Comparison of ENCODE assay signal across 9 mouse cellular contexts in genomic region chr2:173023371-173023851, GRCm38 (mm10). TPM values are rescaled to one million over a fixed set of nuclear protein-coding genes. Genes with fewer than 3 reads are reported as not detected.
DNase-seq lines count a peak whose midpoint lies in the region; ATAC-seq and TF ChIP-seq lines count a peak whose summit lies in the region.
"Had no signal": no experiment of that assay in that cellular context is flagged by ENCODE, and none has a peak within 500 bp of the region (broad histone marks: within the 10 kb centered on the region; RNA-seq: fewer than 3 reads in every experiment).

No protein-coding gene starts in this region.

- ATAC-seq in heart, embryonic 12.5 days (ENCODE audit: insufficient number of reproducible peaks, low FRiP score), result no peak
- ATAC-seq in hindbrain, postnatal 0 days, result no peak
- no peak for ATAC-seq in midbrain, embryonic 16.5 days

- TF ChIP-seq CTCF in hindbrain, postnatal 0 days (IDR thresholded peaks at IDR 0.05; ENCODE audit: low read depth), result no peak

- no peaks in the 10 kb centered on the region for H3K9me3 ChIP-seq in heart, embryonic 12.5 days (replicated peaks)
- H3K9me3 ChIP-seq in hindbrain, postnatal 0 days (ENCODE audit: low read length), result no peaks in the 10 kb centered on the region
- no peaks in the 10 kb centered on the region for H3K9me3 ChIP-seq in midbrain, embryonic 16.5 days (replicated peaks; ENCODE audit: control insufficient read depth, low read length, poor library complexity, severe bottlenecking)

- 53% methylated on average over 7 of the region's 7 CpGs for WGBS in heart, embryonic 12.5 days
- 86% methylated on average over 7 of the region's 7 CpGs for WGBS in hindbrain, postnatal 0 days
- 93% methylated on average over 7 of the region's 7 CpGs for WGBS in midbrain, embryonic 16.5 days

- intact Hi-C loops in left cerebral cortex, postnatal 4 days (cut with DNase I), result no loop called here

- H3K27ac ChIP-seq in heart, embryonic 12.5 days (ENCODE audit: poor library complexity, severe bottlenecking), result peak overlapping the region; percentile 76
- no peak overlapping the region for H3K27ac ChIP-seq in brown adipose tissue, adult 24 weeks (replicated peaks; ENCODE audit: low read depth, low read length)
- H3K27ac ChIP-seq in hindbrain, postnatal 0 days, result no peak overlapping the region
- no peak overlapping the region for H3K27ac ChIP-seq in midbrain, embryonic 16.5 days (ENCODE audit: low read length)

- peak overlapping the region; percentile 89 for H3K4me3 ChIP-seq in heart, embryonic 12.5 days
- peak overlapping the region; percentile 75 for H3K4me3 ChIP-seq in brown adipose tissue, adult 24 weeks (ENCODE audit: insufficient read depth, low read depth, low read length)
- peak overlapping the region; percentile 64; the same call in 1 of the 2 replicates for H3K4me3 ChIP-seq in hindbrain, postnatal 0 days (ENCODE audit: low read length)
- H3K4me3 ChIP-seq in midbrain, embryonic 16.5 days (ENCODE audit: low read depth, low read length), result peak overlapping the region; percentile 66; the same call in 1 of the 2 replicates

- H3K4me2 ChIP-seq in heart, embryonic 12.5 days, result peak overlapping the region; percentile 81
- H3K4me2 ChIP-seq in hindbrain, postnatal 0 days (ENCODE audit: low read depth, low read length), result peak overlapping the region; percentile 77
- H3K4me2 ChIP-seq in midbrain, embryonic 16.5 days (ENCODE audit: low read length), result peak overlapping the region; percentile 77

- peaks cover 75% of the 10 kb centered on the region for H3K4me1 ChIP-seq in heart, embryonic 12.5 days (replicated peaks)
- H3K4me1 ChIP-seq in brown adipose tissue, adult 24 weeks (ENCODE audit: control insufficient read depth, insufficient read depth, insufficient read length, low read length), result peaks cover 45% of the 10 kb centered on the region
- peaks cover 34% of the 10 kb centered on the region for H3K4me1 ChIP-seq in hindbrain, postnatal 0 days (ENCODE audit: insufficient read depth, low read length)
- H3K4me1 ChIP-seq in midbrain, embryonic 16.5 days (ENCODE audit: control insufficient read depth, insufficient read depth, low read length), result peaks cover 31% of the 10 kb centered on the region

- peak overlapping the region; percentile 90 for H3K9ac ChIP-seq in heart, embryonic 12.5 days
- no peak overlapping the region for H3K9ac ChIP-seq in hindbrain, postnatal 0 days (replicated peaks; ENCODE audit: low read length)
- peak overlapping the region; percentile 52; the same call in 1 of the 2 replicates for H3K9ac ChIP-seq in midbrain, embryonic 16.5 days (ENCODE audit: low read depth, low read length)

- H3K27me3 ChIP-seq in heart, embryonic 12.5 days (replicated peaks), result no peaks in the 10 kb centered on the region; the same call in 1 of the 2 replicates
- peaks cover 6% of the 10 kb centered on the region for H3K27me3 ChIP-seq in hindbrain, postnatal 0 days (ENCODE audit: insufficient read depth, low read length)
- peaks cover 26% of the 10 kb centered on the region for H3K27me3 ChIP-seq in midbrain, embryonic 16.5 days (ENCODE audit: control insufficient read depth, insufficient read depth, low read depth, low read length)

- H3K36me3 ChIP-seq in heart, embryonic 12.5 days, result peaks cover 40% of the 10 kb centered on the region
- no peaks in the 10 kb centered on the region for H3K36me3 ChIP-seq in hindbrain, postnatal 0 days (ENCODE audit: insufficient read depth, low read length)
- no peaks in the 10 kb centered on the region for H3K36me3 ChIP-seq in midbrain, embryonic 16.5 days (ENCODE audit: control insufficient read depth, insufficient read depth, low read length)

- no peak for DNase-seq in heart, postnatal 4 days
- no peak for DNase-seq in hindbrain, postnatal 0 days (ENCODE audit: low spot score)
- DNase-seq in adipocyte (ENCODE audit: low spot score), result no peak
- DNase-seq in left cerebral cortex, postnatal 4 days, result no peak
- DNase-seq in urinary bladder, adult 2 months (ENCODE audit: low spot score), result no peak

RNA-seq across cellular contexts. Expression of gene Rbm38, which starts 3.1 kb away (rescaled TPM):
- polyA plus RNA-seq in heart, embryonic 12.5 days (2016; fragmentation: Nextera tagmentation; extraction: Ambion mirVana), result 146 and 147 TPM in 2 replicates
- total RNA-seq in heart, postnatal 4 days (2021), result 100 to 1,000 TPM; 112 to 126 TPM
- 13.5 and 14.5 TPM in 2 replicates for polyA plus RNA-seq in brown adipose tissue, adult 24 weeks (2012; ENCODE audit: insufficient read depth, insufficient read length, missing spikeins)
- total RNA-seq in hindbrain, postnatal 0 days (2014; rRNA removed), result 12.6 and 17.0 TPM in 2 replicates
- 9.7 and 10.3 TPM in 2 replicates for polyA plus RNA-seq in hindbrain, postnatal 0 days (2015; fragmentation: Nextera tagmentation; extraction: Ambion mirVana)
- polyA plus RNA-seq in midbrain, embryonic 16.5 days (2015; fragmentation: Nextera tagmentation; extraction: Ambion mirVana), result 9.9 and 12.9 TPM in 2 replicates
- total RNA-seq in left cerebral cortex, postnatal 4 days (2021), result 1 to 10 TPM; 7.5 to 8.1 TPM
- polyA plus RNA-seq in urinary bladder, adult 2 months (2012; rRNA removed), result 72.9 and 109 TPM in 2 replicates

RNA-seq across cellular contexts. Expression of gene Rae1, which starts 23.5 kb away (rescaled TPM):
- polyA plus RNA-seq in heart, embryonic 12.5 days (2016; fragmentation: Nextera tagmentation; extraction: Ambion mirVana), result 102 and 103 TPM in 2 replicates
- total RNA-seq in heart, postnatal 4 days (2021), result 10 to 100 TPM; 55.9 to 60.3 TPM
- 25.9 and 34.4 TPM in 2 replicates for polyA plus RNA-seq in brown adipose tissue, adult 24 weeks (2012; ENCODE audit: insufficient read depth, insufficient read length, missing spikeins)
- total RNA-seq in hindbrain, postnatal 0 days (2014; rRNA removed), result 85.3 and 96.0 TPM in 2 replicates
- polyA plus RNA-seq in hindbrain, postnatal 0 days (2015; fragmentation: Nextera tagmentation; extraction: Ambion mirVana), result 112 and 116 TPM in 2 replicates
- polyA plus RNA-seq in midbrain, embryonic 16.5 days (2015; fragmentation: Nextera tagmentation; extraction: Ambion mirVana), result 115 and 118 TPM in 2 replicates
- 10 to 100 TPM; 85.7 to 98.0 TPM for total RNA-seq in left cerebral cortex, postnatal 4 days (2021)
- 51.7 and 64.4 TPM in 2 replicates for polyA plus RNA-seq in urinary bladder, adult 2 months (2012; rRNA removed)

RNA-seq across cellular contexts. Expression of gene Spo11, which starts 45.9 kb away (rescaled TPM):
- polyA plus RNA-seq in heart, embryonic 12.5 days (2016; fragmentation: Nextera tagmentation; extraction: Ambion mirVana), result 0.26 and 0.30 TPM in 2 replicates
- not detected for total RNA-seq in heart, postnatal 4 days (2021)
- not detected in 2 replicates for polyA plus RNA-seq in brown adipose tissue, adult 24 weeks (2012; ENCODE audit: insufficient read depth, insufficient read length, missing spikeins)
- total RNA-seq in hindbrain, postnatal 0 days (2014; rRNA removed), result 0.07 and 1.0 TPM in 2 replicates
- 0.86 and 0.96 TPM in 2 replicates for polyA plus RNA-seq in hindbrain, postnatal 0 days (2015; fragmentation: Nextera tagmentation; extraction: Ambion mirVana)
- 1.0 and 1.6 TPM in 2 replicates for polyA plus RNA-seq in midbrain, embryonic 16.5 days (2015; fragmentation: Nextera tagmentation; extraction: Ambion mirVana)
- under 1 TPM; 0.44 to 0.74 TPM for total RNA-seq in left cerebral cortex, postnatal 4 days (2021)
- 0.31 and 0.61 TPM in 2 replicates for polyA plus RNA-seq in urinary bladder, adult 2 months (2012; rRNA removed)
- polyA plus RNA-seq: liver, adult 2 months had no signal
